Mouse (Mus musculus) adrenal gland, adult (tissue): Measurements from ENCODE around the gene Rnf185.

Experiments
- DNase-seq, 2 experiments: peaks; one replicate each; pipeline ENCODE4 v3.0.0; 2022 to 2023; ENCODE audit warnings: low spot score in 1 of 2; ENCODE audit not compliant: inconsistent age in 2 of 2

The Rnf185 gene

DNA sequence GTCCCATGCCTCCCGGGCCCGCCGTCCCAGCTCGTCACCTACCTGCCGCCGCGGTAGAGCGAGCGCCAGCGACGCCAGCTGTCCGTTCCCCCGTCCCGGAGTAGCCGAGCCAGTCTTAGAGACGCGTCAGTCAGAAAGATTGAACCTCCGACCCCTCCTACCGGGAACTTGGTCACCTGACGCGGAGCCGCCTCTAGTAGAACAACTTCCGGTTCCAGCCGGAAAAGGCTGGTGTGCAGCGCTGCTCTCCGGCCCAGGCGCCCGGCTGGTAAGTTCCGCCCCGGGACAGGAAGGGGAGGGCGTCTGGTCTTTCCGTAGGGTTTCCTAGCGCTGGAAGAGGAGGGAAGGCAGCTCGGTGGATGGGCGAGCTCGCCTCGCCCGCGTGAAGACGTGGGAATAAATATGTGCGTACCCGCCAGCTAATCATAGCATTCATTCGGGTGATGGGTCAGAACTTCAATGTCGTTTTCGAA is at the start of gene Rnf185:
Gene Rnf185, minus strand, starts transcription at position 197 of the 473 bp plus-strand sequence.
- peak; percentile 97 to 98 for DNase-seq

DNA sequence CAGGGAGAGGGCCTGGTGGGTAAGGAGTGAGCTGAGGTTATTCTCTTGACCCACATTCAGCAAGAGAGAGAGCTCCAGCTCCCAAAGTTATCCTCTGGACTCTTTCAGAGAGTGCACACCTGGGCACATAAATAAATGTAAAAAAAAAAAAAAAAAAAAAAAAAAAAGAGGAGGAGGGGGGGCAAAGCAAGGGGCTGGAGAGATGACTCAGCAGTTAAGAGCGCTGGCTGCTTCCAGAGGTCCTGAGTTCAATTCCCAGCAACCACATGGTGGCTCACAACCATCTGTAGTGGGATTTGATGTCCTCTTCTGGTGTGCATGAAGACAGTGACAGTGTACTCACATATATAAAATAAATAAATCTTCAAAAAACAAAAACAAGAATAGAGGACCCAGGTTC is 45.1 kb upstream of the Rnf185 start:
- no peak for DNase-seq

DNA sequence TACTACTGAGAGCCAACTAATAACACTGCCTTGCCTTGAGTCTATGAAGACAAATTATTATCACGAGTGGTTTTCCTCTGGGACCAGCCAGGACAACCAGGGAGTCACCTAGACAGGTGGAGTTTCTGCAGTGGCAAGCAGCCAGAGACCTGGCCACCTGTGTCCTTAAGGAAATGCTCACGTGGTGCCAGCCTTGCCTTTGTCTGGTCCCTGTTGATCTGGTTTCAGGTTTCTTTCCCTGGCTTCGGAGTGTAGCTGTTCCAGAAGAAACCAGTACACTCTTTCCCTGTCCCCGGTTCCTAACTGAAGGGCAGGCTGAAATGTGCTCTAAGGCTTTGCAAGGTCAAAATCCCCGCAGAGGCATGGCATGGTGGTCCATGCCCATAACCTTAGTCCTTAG is 44.6 kb upstream of the Rnf185 start:
- DNase-seq = no peak

- DNase-seq = no peak
Measured at GRCm38 (mm10) chr11:3495496-3495895, 43.3 kb upstream of the Rnf185 start.

GRCm38 (mm10) chr11:3494857-3495256 is 42.7 kb upstream of the Rnf185 start:
- DNase-seq = no peak

- no peak for DNase-seq
Measured at GRCm38 (mm10) chr11:3492748-3493147, 40.6 kb upstream of the Rnf185 start.

GRCm38 (mm10) chr11:3489036-3489435 is 36.9 kb upstream of the Rnf185 start:
- DNase-seq = no peak

DNA sequence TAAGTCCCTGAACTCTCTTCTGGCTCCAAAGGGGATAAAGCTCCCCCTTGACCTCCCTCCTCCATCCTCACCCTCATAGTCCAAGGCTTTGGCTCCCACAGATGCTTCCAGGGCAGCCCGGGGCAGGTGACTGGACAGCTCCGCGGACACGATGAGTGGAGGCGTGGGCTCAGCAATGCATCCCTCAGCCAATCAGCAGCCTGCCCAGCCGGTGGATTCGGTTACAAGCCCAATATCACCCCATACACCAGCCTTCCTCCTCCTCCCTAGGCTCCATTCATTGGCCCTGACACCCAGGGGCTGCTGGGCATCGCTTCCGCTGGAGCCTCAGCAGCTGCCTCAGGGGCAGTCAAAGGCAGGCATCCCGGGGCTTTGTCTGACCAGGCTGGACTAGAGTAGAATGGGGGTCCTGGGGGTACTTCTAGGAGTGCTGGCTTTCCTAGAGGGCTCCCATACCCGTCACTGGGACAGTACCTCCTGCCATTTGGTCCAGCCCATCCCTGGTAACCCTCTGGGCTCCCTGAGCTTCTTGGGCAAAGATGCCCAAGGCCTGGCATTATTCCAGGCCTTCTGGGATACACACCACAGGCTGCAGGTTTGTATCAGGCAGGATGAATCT is 35.9 kb upstream of the Rnf185 start, which contains the start of gene Pla2g3:
Gene Pla2g3, plus strand, starts transcription at position 333 of the 619 bp plus-strand sequence.
- no peak for DNase-seq

- DNase-seq = no peak
Measured at GRCm38 (mm10) chr11:3486349-3486748, 34.2 kb upstream of the Rnf185 start.

DNA sequence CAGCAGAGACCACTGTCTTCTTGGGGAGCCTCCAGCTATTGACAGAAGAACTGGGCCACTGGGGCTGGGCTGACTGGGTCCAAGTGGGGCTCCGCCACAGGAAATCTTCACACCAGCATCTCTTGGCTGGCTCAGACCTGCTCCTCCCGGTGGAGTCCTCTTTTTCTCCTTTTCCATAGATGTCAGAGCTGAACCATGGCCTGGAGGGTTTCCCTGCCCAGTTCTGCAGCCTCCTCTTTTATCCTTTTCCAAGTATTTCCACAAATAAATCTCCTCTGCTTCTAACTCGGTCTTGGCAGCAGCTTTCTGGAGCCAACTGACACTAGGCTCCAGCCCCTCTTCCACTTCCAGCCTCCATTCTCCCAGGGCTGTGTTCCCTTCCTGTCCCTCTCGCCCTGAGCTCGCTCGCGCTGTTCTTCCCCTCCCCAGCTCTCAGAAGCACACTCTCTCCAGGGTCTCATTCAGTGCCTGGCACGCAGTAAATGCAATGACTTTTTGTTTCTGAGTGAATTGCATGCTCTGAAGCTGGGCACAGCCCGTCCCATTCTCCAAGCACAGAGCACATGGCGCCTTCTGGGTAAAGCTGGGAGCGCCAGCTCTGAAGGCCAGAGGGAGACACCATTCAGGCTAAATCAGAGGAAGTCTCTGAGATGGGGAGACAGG is 31.9 kb upstream of the Rnf185 start:
- DNase-seq = peak; percentile 34 to 71

GRCm38 (mm10) chr11:3475489-3475888 is 23.3 kb upstream of the Rnf185 start:
- no peak for DNase-seq

DNA sequence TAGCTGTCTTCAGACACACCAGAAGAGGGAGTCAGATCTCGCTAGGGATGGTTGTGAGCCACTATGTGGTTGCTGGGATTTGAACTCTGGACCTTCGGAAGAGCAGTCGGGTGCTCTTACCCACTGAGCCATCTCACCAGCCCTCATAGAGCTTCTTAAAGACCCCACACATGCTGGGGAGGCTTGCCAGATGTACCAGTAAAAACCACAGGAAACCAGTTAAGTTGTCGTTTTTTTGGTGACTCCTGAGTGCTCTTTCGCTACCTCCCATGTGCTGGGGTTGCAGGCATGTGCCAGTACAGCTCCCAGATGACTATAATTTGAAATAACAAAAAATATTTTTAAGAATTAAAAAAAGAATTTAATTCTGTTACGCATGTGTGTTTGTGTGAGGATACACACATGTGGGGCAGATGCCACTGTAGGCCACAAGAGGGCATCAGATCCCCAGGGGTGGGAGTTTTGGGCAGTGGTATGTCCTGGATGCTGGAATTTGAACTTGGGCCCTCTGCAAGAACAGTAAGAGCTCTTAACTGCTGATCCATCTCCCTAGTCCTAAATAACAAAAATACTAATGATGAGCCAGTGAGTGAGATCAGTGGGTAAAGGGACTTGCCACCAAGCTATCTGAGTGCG is 22.4 kb upstream of the Rnf185 start:
- peak; percentile 25 to 70 for DNase-seq

DNA sequence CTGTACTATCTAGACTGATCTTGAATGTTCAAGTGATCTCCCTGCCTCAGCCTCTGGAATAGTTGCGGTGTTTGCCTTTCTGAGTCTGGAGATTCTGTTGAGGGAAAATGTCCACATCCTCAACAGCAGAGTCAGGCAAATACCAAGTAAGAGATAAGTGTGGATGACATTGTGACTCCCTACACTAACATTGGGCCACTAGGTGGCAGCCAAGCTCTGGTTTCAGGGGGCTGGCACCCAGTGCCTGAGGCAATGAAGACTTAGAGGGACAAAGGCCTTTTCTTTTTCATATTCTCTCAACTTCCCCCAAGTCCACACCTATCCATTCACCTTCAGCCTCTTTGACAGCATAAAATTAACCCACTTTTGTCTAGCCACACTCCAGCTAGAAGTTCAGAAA is 20.3 kb upstream of the Rnf185 start:
- DNase-seq = peak; percentile 83 to 94

DNA sequence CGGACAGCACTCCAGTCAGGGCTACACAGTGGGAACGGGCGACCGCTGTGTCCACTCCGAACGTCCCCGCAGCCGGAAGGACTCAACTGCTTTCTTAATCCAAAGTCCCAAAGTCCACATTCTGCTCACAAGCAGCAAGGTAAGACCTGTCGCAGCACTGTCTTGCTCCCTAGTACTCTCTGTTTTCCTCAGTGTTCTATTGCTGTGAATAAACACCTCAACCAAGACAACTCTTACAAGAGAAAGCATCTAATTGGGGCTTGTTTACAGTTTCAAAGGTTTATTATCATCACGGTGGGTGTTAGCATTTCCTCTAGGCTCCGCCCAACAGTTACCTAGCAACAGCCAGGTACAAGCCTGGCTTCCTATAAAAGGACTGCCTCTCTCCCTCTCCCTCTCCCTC is 19.3 kb upstream of the Rnf185 start:
- no peak for DNase-seq

- no peak for DNase-seq
Measured at GRCm38 (mm10) chr11:3462846-3463245, 10.7 kb upstream of the Rnf185 start.

GRCm38 (mm10) chr11:3459105-3459468 is 6.9 kb upstream of the Rnf185 start:
- DNase-seq = no peak

- no peak for DNase-seq
Measured at GRCm38 (mm10) chr11:3458428-3459104, 6.4 kb upstream of the Rnf185 start.

DNA sequence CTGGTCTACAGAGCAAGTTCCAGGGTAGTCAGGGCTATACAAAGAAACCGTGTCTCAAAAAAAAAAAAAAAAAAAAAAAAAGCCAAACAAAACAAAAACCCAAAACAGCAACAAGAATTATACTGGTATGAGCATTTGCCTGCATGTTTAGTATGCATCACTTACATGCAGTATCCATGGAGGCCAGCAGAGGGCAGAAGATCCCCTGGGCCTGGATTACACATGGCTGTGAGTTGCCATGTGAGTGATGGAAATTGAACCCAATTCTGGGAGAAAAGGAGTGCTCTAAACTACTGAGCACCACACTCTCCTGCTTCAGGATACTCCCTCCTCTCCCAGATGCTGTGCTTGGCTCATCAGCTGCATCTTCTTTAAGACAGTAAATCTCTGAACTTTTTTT is 4.2 kb upstream of the Rnf185 start:
- peak; percentile 64 to 83 for DNase-seq

GRCm38 (mm10) chr11:3454506-3454905 is 2.3 kb upstream of the Rnf185 start:
- DNase-seq = no peak

GRCm38 (mm10) chr11:3453467-3453866 is 1.3 kb upstream of the Rnf185 start:
- peak in 1 of 2 experiments; percentile 43 for DNase-seq

GRCm38 (mm10) chr11:3452769-3453168 is 606 bp upstream of the Rnf185 start:
- DNase-seq = peak in 1 of 2 experiments; percentile 44
